Mouse (Mus musculus): ENCODE measurements around the gene Hivep3.

The Hivep3 gene

DNA sequence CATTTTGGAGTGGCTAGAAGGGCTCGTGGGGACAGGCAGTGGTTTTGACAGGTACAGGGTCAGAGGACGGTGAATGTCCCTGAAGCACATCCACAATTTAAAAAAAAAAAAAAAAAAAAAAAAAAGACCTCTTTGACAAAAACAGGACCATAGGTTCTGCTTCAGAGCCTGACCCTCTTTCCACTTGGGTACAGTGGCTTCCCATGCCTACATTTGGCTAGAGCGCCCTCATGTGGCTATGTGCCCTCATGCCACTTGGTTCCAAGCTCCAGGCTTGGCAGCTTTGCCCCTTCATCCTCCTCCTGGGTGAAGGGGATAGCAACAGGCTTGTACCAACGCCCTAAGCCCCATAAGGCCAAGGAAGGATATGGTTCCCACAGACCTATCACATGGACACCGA is 371.0 kb downstream of the Hivep3 start:
- peak; percentile 58 for DNase-seq (ENCODE audit: low read depth)

DNA sequence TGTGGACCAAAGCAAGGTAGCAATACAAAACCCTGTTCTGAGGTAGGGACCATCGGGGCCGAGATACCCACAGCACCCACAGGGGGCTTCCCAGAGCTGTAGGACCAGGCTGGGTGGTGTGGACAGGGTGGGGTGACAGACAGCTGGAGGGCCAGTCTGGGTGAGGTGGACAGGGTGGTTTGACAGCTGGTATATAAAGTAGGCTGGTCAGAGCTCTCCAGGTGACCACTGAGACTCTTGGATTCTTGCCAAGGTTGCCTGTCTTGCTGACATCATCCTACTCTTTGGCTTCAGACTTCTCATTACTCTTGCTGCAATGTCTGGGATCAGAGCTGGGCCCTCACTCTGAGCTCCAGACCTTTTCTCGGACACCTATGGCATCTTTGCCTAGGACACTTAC is 372.8 kb downstream of the Hivep3 start:
- no peak for DNase-seq (ENCODE audit: low read depth)

DNA sequence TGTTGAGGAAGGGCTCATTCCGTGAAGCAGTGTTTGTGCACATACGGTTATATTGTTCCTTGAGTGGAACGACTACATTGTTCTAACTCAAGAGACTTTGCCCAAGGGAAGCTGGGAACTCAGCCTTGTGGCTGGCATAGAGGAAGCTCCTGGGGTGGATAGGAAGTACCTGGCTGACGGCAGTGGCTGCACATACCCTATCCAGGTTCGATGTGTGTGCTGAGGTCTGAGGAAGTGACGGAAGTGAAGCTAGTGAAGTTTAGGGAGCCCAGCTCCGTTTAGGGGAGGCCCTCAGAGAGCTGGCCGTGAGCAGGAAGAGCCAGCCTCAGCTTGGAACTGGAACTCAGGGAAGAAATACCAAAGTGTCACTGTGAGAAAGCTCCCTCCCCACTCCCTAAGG is 374.2 kb downstream of the Hivep3 start:
- no peak for DNase-seq (ENCODE audit: low read depth)

GRCm38 (mm10) chr4:120115516-120115915 is 381.9 kb downstream of the Hivep3 start:
- no peak for DNase-seq (ENCODE audit: low read depth)

GRCm38 (mm10) chr4:120116312-120116711 is 382.7 kb downstream of the Hivep3 start:
- DNase-seq (ENCODE audit: low read depth), result peak; percentile 13

DNA sequence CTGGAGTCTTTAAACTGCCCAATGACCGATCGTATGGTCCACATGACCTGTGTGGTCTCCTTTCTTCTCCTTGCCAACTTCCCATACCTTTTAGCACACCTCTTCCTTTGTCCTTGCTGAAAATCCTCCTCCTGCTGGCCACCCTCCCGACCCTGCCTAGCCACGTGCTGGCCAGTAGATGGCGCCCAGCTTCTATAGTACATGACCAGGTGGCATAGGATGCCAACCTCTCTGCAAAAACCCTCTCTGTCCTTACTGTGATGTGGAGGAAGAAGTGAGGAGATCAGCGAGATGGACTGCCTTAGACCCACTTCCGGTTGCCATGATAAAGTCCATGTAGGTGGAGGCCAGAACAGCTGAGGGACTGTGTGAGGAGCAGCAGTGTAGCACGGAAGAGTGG is 386.7 kb downstream of the Hivep3 start:
- peak; percentile 59 for DNase-seq (ENCODE audit: low read depth)

GRCm38 (mm10) chr4:120124656-120125055 is 391.1 kb downstream of the Hivep3 start:
- no peak for DNase-seq (ENCODE audit: low read depth)

GRCm38 (mm10) chr4:120126047-120126446 is 392.5 kb downstream of the Hivep3 start:
- DNase-seq (ENCODE audit: low read depth), result no peak

- DNase-seq (ENCODE audit: low read depth), result no peak
Measured at GRCm38 (mm10) chr4:120127333-120127732, 393.7 kb downstream of the Hivep3 start.

GRCm38 (mm10) chr4:120128033-120128432 is 394.4 kb downstream of the Hivep3 start:
- DNase-seq (ENCODE audit: low read depth), result no peak

DNA sequence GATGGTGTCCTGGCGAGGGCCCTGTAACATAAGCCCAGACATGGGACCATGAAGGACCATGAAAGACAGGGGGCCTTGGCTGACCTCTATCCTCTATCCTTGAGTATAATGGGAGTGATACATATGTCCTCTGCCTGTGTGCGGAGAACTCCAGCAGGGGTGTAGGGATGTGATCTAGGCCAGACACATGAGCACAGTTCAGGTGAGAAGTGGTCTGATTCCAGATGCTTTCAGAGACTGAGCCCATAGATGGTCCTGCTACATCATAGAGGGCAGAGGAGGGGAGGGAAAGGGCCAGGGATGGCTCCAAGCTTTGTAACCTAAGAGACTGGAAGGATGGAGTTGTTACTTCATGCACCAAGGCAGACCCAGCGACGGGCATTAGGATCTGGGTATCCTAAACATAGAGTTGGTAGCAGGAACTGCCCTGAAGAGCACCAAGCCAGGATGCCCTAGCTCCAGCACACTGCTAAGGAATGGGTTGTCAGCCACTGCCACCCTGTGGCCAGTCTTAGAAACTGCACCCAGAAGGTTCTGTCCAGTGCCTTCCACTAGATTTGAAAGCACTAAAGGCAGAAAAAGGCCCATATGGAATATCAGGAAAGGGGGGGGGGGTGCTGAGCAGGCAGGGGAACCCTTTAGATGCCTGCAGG is 395.8 kb downstream of the Hivep3 start:
- DNase-seq (ENCODE audit: low read depth), result peak; percentile 60

- DNase-seq (ENCODE audit: low read depth), result no peak
Measured at GRCm38 (mm10) chr4:120130926-120131325, 397.3 kb downstream of the Hivep3 start.

DNA sequence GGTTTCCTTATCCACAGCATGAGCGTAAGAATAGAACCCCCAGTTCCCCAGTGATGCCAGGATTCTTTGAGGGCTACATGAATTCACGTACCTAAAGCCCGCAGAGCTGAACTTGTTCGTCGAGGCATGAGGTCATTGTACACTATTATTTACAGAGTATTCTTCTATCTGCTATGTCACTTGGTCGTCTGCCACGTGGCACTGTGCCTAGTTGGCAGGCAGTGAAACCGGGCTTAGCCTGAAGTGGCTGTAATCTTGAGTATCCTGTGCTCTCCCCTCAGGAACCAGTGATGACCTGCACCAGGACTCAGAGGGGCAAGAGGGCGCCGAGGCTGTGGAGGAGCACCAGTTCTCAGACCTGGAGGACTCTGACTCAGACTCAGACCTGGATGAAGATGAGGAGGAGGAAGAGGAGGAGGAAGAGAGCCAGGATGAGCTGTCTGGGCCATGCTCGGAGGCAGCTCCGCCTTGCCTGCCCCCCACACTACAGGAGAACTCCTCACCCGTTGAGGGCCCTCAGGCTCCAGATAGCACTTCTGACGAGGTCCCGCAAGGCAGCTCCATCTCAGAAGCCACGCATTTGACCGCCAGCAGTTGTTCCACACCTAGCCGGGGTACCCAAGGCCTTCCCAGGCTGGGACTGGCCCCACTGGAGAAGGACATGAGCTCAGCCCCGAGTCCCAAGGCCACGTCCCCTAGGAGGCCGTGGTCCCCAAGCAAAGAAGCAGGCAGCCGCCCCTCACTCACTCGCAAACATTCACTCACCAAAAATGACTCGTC is 398.0 kb downstream of the Hivep3 start:
- DNase-seq (ENCODE audit: low read depth), result no peak

- no peak for DNase-seq (ENCODE audit: low read depth)
Measured at GRCm38 (mm10) chr4:120134223-120134622, 400.6 kb downstream of the Hivep3 start.

GRCm38 (mm10) chr4:120141810-120142209 is 408.2 kb downstream of the Hivep3 start:
- no peak for DNase-seq (ENCODE audit: low read depth)

DNA sequence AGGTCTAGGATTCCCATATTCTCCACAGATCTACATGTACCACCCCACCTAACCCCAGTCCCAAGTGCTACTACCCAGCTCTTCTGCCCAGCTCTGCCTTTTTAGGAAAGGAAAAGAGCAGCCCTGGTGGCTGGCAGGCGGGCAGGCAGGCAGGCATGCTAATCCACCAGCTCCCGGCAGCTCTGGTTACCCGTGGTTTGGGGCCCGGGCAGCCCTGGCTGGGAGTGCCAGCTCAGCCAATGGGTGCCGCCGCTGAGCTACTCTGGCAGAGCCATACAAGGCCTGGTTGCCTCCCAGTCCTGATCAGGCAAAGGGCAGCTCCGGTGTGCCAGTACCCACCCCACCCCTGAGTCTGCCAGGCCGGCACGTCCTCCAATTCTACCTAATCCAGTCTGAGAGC is 409.3 kb downstream of the Hivep3 start:
- DNase-seq (ENCODE audit: low read depth), result no peak

DNA sequence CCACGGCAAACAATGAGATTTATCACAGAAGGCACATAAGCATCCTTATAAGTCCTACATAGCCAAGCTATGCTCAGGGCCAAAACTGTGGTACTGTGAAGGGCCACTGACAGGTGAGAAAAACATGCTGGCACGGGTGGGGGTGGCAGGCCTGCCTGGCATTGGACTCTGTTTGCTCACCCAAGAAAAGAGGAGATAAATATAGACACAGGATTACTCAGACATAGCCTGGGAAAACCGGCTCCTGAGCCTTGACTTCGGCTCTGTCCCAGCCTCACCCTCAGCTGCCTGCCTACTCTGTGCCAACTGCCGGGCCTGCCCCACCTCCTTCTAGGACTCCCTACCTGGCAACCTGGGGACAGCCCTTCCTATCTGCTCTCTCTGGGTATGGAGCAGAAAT is 410.8 kb downstream of the Hivep3 start:
- DNase-seq (ENCODE audit: low read depth), result no peak

DNA sequence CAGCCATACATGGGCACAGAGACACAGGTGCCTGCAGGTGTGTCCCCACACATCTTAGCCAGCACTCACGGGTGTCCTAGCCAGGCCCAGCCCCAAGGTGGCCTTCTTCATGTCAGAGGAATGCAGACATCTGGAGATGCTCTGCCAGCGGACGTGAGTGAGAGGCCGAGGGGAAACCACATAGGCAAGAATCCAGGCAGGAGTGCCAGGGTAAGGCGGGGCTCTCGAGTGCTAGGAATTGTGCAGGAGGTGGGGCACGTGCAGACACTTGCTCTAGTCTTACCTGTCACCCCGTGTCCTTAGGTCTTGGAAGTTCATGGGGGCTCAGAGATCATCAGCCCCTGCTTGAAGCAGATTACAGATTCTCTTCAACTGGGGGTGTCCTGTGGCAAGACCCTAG is 412.3 kb downstream of the Hivep3 start:
- no peak for DNase-seq (ENCODE audit: low read depth)

DNA sequence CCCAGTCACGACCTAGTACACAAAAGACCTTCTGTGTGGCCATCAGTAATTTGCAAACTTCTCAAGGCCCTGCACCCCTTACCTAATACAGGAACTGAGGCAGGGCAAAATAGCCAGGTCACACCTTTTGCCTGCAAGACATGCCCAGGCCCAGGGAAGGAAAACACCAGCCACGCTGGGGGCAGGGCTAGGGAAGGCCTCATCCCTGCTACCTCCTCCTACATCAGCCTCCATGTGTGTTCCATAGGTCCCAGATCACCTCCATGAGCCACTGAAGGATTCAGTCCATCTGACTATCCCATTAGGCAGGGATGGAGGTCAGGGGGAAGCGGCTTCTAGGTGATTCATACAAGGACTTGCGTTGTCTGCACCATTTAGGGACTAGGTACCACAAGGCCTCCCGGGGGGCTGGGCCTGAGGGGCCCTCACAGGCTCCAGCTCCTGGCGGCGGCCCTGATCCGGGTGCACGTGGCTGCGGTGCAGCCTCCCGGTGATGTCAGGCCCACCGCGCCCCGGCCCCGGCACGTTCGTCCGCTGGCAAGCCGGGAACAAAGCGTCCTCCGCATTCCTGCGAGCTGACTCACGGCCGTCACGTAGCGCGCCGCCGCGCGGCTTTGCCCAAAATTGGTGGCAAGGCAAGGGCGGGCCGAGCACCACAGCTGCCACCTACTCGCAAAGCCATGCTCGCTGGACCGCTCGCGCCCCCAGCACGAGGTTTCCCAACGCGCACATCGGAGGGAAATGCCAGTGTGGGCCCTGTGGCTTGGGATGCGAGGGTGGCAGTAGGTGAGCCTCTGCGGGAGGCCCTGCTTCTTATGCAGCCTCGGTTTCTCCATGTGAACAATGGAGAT is 414.9 kb downstream of the Hivep3 start:
- DNase-seq (ENCODE audit: low read depth), result no peak

GRCm38 (mm10) chr4:120149142-120149524 is 415.5 kb downstream of the Hivep3 start:
- peak; percentile 13 for DNase-seq (ENCODE audit: low read depth)

- DNase-seq (ENCODE audit: low read depth), result no peak
Measured at GRCm38 (mm10) chr4:120150345-120150920, 416.8 kb downstream of the Hivep3 start.

- DNase-seq (ENCODE audit: low read depth), result no peak
Measured at GRCm38 (mm10) chr4:120151906-120152305, 418.3 kb downstream of the Hivep3 start.
